Mouse (Mus musculus) brain, embryonic 18.5 days (tissue): ENCODE measurements around the gene Mfap2.

Experiments
- DNase-seq: peaks from one replicate; pipeline ENCODE4 v3.0.0-alpha.2; 2012; ENCODE audit warnings: low read depth, low spot score

The Mfap2 gene

GRCm38 (mm10) chr4:141024992-141025391 is 14.8 kb downstream of the Mfap2 start:
- DNase-seq, result no peak

- no peak for DNase-seq
Measured at GRCm38 (mm10) chr4:141030541-141031206, 20.5 kb downstream of the Mfap2 start.

GRCm38 (mm10) chr4:141031733-141032132 is 21.5 kb downstream of the Mfap2 start:
- DNase-seq, result no peak

GRCm38 (mm10) chr4:141033606-141034549 is 23.7 kb downstream of the Mfap2 start:
- no peak for DNase-seq

GRCm38 (mm10) chr4:141041117-141041516 is 30.9 kb downstream of the Mfap2 start:
- DNase-seq, result no peak

- no peak for DNase-seq
Measured at GRCm38 (mm10) chr4:141044816-141045215, 34.6 kb downstream of the Mfap2 start.

- DNase-seq, result no peak
Measured at GRCm38 (mm10) chr4:141048810-141049475, 38.7 kb downstream of the Mfap2 start.

GRCm38 (mm10) chr4:141049476-141049835 is 39.2 kb downstream of the Mfap2 start:
- peak; percentile 80 for DNase-seq

GRCm38 (mm10) chr4:141052442-141052841 is 42.2 kb downstream of the Mfap2 start:
- DNase-seq, result no peak

GRCm38 (mm10) chr4:141053138-141053537 is 42.9 kb downstream of the Mfap2 start:
- no peak for DNase-seq

GRCm38 (mm10) chr4:141053568-141054161 is 43.4 kb downstream of the Mfap2 start:
- DNase-seq, result peak; percentile 36

GRCm38 (mm10) chr4:141056970-141057369 is 46.8 kb downstream of the Mfap2 start:
- no peak for DNase-seq

- DNase-seq, result no peak
Measured at GRCm38 (mm10) chr4:141058835-141059234, 48.6 kb downstream of the Mfap2 start.

GRCm38 (mm10) chr4:141059616-141060425 is 49.6 kb downstream of the Mfap2 start:
- no peak for DNase-seq

GRCm38 (mm10) chr4:141060426-141061301 is 50.4 kb downstream of the Mfap2 start, which contains the start of gene Crocc:
Gene Crocc, minus strand, starts transcription at chr4:141060550.
- DNase-seq, result peak; percentile 97

- no peak for DNase-seq
Measured at GRCm38 (mm10) chr4:141064104-141064659, 54.0 kb downstream of the Mfap2 start.

GRCm38 (mm10) chr4:141065123-141065522 is 54.9 kb downstream of the Mfap2 start:
- DNase-seq, result peak; percentile 60
